Mouse (Mus musculus): ENCODE data around the gene Pzp.

GRCm38 (mm10) chr6:128466043-128466442 lies 60.5 kb downstream of the Pzp start:
- TF ChIP-seq CTCF (IDR thresholded peaks at IDR 0.05; ENCODE audit: borderline replicate concordance, extremely low read depth, insufficient read depth, insufficient read length) (no peak), POLR2A (IDR thresholded peaks at IDR 0.05; ENCODE audit: borderline replicate concordance, extremely low read depth, insufficient read depth, insufficient read length, poor library complexity, severe bottlenecking) (no peak)
